Mouse (Mus musculus) telencephalon, adult 2 months (tissue): ENCODE results near the gene Abca12.
A peak's percentile ranks its signal among the peaks of the same experiment; 100 is the strongest.

ENCODE experiments used
- DNase-seq: peaks from one replicate; pipeline ENCODE4 v3.0.0-alpha.2; 2011; ENCODE audit warnings: low read depth, low spot score

The Abca12 gene

DNA sequence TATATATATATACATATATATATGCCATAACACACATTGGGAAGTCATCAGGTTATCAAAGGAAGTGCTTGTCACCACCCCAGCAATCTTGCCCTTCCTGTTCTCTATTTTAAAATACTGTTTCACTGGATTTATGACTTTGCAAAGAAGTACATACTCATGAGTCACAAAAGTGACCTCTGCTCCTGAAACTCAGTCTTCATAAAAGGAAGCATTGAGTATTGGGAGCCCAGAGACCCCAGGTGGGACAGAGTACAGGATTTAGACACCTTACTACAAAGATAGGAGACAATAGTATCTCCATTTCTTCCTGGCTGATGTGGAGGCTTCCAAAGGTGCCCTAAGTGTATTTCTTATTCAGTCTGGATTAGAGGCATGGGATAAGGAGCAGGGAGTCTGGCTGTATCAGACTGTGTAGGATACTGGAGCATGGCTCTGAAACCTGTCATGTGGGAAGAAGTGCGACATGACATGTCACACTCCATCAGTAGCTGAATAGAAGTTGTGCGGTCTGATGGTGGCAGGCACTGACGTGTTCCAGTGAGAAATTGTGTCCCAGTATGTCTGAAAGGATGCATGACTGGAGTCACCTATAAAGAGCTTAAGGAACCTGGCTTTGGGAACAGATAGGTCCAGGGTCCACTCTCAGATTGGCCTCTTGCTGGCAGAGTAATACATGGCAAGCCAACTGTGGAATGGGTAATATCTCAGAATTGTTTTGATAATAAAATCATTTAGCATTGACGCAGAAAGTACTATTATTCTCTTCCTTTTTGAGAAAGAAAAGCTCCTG lies 76.0 kb downstream of the Abca12 start:
- DNase-seq: no peak

DNA sequence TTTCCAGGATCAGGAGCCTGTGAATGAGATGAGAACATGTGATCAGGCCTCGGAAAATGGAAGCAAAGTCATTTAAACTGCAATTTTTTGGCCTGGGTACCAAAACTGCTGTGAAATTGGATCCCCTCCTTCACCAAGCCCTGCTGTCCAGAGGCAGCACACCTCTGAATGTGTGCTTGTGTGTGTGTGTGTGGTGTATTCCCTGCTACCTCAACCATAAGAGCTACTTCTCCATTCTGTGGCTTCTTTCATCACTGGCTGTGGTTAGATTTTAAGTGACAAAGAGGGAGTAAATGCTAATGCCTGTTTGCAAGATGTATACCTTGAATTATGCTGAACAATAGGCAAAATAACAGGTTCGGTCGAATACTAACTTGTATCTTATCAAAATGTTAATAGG lies 84.4 kb downstream of the Abca12 start:
- DNase-seq: no peak

DNA sequence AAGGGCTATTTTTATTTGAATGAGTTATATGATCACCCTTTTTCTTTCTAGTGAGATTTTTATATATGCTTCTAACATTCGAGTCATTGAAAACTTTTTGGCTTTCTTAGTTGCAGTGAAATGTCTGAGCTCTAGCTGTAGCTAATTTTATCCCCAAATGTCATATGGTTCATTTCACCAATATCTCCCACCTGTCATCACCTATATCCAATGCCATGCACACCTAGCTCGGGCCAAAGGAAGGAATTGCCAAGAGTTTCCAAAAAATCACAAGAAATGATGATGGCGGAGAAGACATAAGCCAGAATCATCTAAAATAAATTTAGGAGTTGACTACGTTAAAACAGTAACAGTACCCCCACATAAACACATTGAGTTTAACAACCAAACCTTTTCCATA lies 102.5 kb downstream of the Abca12 start:
- no peak for DNase-seq

DNA sequence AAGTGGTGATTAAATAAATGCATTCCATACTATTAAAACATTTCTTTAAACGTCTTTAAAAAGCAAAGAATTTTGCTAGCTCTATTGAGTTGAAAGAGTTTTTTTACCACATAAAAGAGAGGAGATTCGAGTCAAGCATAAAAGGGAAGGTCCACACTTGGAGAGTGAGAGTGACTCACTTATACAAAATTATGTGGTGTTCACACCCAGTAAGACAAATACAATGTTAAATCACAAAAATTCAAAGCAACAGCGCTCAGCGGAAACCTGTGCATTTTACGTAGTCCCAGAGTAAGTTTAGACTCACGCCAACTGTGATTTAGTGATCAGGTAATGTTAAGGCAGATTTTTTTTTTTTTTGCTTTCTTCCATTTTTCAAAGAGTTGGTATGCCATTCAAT lies 104.1 kb downstream of the Abca12 start:
- no peak for DNase-seq

DNA sequence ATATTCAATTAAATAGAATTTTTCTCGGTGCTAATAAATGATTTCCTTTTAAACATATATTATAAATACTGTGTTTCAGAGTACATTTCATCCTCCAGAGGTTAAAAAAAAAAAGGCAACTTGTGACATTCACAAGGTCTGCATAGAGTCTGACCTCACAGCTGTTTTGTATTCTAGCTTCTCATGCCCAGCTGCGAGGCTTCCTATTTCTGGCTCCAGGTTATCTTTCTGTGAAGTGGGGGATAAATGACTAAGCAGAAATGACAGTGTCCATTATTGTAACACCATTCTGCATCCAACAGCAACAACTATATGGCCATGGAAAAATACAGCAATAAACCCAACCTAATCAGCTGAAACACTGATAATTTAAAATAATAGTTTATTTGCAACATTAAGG lies 107.3 kb downstream of the Abca12 start:
- no peak for DNase-seq

DNA sequence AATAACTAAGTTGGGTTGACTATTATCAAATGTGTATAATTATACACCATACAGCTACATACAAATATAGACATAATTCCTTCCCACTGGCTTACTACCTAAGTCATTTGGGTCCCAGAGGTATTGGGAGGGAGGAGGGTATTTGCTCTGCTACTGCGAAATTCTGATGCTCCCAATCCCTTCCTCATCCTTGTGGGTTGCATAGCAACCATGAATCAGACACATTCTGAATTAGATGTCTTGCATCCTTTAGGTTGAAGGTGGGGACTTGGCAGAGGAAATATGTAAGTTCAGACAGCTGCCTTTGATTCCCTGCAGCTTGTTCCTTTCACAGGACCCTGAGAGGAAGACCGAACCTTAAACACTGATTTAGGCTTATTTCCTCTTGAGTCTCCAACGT lies 108.5 kb downstream of the Abca12 start:
- DNase-seq: peak; percentile 12

DNA sequence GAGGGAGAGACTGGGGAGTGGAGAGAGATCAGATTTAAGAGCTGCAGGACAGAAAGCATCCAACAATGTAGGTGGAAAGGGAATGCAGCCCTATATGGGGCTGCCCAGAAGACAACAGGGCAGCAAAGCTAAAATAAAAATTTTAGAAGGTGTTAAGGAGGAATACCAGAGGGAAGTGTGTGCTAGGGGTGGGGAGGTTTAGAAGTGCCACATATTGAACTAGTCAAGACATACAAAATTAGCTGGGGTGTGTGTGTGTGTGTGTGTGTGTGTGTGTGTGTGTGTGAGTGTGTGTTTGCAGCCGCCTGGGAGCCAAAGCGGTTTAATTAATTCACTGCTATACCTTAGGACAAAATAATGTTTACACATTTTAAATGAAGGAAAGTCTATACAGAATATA lies 110.1 kb downstream of the Abca12 start:
- no peak for DNase-seq

DNA sequence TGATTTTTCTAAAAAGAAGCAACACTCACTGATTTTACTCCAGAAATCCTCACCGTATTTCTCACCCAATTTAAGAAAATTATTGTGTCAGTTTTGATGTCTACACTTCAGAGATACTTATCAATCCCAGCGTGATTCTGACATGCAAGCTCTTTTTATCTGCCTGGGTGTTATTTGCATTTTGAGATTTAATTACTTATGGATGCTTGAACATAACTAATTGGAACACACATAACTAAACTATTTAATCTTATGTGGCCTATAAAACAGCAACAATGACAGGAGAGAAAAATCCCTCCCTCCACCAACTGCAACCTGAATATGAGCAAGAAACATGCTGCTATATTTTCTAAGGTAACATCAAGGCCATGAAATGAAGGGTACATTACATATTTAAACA lies 117.7 kb downstream of the Abca12 start:
- no peak for DNase-seq

DNA sequence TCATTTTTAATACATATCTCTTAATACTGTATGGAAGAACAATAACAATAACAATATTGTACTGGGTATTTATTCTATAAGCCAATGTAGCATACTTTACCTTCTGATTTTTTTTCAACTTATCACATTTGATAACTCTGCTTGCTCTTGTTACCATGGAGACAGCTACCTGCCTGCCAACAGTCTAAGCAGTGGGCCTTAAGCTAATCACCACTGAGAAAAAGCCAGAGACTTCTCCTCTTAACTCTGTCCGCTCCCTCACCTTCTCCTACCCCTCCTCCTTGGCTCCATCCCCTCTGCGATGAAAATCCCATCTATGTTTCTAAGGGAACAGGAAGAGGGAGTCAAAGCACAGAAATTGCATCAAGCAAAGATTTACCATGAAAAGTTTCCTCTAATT lies 118.1 kb downstream of the Abca12 start:
- no peak for DNase-seq

DNA sequence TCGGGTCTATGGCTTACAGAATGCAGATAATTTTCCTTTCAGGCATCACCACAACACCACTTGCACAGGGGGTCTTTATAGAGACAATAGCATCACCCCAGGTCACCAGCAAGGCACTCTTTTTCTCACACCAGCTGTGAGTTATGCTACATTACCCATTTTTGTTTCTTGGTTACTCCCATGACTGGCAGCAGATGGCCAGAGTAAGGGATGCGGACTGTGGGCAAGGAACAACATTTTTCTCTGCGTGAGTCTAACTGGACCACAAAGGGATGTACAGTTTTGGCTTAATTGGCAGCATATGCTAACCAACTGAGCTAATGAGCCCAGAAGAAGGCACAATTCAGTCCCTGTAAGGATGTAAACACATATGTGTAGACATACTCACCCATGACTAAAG lies 122.8 kb downstream of the Abca12 start:
- no peak for DNase-seq

DNA sequence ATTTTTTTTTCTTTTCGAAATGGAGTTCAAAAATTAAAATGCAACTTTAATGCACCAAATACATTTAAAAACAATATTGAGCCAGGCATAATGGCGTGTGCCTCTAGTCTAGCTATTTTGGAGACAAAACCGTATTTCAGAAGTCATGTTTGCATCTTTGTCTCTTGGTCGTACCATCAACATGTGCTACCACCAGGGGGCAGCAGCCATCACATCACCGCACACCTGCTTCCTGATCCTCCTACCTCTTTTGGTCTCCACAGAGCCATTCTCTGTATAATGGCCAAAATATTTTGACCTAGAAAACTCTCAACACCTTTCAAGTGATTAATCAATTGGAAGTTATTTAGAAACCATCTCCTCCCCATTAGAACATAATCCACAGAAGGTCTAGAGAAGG lies 125.2 kb downstream of the Abca12 start:
- peak; percentile 19 for DNase-seq

DNA sequence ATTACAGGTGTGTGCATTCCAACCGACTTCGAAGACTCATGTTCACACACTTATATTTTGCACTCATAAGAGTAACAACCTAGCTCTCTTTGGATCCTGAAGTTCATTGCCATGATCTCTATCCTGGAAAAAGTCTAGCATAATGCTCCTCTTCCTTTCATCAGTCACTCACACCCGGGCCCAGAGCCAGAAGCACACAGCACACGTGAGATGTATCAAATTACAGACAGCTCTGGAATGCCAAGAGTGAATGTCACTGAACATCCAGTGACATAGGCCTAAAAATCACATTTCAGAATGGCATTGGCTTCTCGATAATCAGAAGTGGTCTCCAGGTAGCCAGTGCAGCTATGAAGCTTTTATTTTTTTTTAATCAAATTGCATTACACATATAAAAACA lies 137.8 kb downstream of the Abca12 start:
- DNase-seq: no peak

DNA sequence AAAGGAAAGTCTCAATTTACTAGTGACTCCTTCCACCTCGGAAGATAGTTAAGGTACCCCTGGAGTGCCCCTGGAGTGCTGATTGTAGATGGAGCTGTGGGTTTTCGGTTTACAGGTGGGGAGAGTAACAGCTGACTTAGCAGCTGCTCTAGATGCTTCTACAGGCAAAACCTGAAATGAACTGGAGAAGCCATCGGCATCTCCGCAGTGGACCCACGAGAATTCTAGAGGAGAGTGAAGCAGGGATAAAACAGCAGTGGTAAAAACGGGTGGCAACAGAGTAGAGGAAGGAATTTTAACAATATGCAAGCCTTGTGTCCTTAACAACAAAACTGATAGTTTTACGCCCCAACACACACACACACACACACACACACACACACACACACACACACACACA lies 142.2 kb downstream of the Abca12 start:
- no peak for DNase-seq

DNA sequence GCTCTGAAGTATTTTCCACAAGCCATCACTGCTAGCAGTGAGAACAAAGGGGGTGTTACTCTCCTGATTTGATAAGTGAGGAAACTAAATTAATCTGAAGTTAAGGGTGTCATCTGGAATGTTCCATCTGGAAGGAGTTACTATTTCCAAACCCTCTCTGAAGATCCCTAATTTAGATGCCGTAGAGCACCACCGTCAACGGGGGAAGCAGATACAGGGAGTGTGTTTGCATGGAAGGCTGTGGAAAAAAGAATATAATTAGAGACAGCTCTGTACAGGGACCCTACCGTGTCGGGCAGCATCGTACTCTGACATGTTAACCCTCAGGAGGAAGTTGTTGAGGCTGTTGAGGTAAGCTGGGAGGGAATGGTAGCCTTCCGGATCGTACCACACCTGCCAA lies 142.6 kb downstream of the Abca12 start:
- DNase-seq: peak; percentile 45

DNA sequence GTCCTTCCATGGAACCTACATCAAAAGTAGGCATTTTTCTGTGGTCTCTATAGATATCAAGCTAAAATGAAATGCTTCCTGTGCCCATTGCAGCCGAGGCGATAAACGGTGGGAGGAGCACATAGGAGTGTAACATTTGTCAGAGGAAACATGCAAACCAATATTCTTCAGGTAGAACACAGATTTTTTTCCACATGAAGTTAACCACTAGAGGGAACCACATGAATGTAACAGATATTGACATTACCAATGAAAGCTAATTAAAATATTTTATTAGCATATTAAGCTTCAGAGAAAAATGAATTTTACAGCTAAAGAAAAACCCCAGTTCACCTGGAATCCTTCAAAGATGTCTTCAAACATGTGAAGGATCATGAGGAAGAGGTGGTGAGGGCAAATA lies 144.6 kb downstream of the Abca12 start:
- no peak for DNase-seq

DNA sequence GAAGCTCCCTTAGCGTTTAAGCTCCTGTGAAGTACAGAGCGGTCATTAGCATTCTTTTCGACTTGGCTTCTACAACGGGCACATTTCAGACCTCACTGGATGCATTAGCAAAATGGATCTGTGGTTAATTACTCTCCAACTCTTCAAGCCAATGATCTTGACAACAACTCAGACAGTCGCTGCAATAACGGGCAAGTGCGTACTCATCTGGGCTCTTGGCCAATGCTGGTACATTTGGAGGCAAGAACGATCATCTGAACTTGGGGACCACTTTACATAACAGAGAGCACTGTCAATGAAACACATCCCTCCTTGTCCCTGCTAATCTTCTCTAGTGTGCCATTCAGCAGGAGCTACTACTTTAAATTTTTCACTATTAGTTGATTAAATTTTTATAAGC lies 148.1 kb downstream of the Abca12 start:
- DNase-seq: no peak

DNA sequence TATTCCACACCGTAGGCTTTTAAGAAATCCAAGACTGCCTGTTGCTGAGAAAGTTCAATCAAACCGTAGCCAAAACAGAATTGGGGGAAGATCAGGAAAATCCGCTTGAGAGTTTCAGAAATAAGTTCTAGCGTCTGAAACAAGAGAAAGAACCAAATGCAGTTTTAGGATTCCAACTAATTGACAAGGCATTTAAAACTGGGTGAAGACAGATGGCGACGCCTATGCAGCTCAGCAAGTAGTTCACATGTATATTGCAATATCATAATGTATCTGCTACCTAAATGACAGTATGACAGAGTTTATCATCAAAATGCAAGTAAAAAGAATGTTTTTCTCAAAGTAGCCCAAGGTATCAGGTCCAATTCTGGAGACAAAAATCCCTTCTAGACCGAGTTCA lies 151.2 kb downstream of the Abca12 start:
- no peak for DNase-seq

DNA sequence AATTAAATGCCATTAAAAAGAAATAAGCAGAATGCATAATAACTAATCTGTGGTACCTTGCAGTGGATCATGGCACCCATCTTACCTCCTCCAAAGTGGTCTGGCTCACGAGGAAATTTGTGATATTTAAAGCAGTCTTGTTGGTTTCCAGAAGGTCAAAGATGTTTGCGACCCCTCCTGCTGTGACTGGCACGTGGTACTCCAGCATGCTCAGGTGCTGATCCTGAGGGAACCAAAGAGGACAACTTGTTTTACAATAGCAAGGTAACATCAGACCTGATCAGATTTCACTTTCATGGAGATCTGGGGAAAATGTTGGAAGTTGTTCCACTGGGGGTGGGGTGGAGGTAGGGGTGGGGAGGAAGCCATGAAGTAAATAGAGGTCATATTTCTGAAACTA lies 170.1 kb downstream of the Abca12 start:
- DNase-seq: no peak

DNA sequence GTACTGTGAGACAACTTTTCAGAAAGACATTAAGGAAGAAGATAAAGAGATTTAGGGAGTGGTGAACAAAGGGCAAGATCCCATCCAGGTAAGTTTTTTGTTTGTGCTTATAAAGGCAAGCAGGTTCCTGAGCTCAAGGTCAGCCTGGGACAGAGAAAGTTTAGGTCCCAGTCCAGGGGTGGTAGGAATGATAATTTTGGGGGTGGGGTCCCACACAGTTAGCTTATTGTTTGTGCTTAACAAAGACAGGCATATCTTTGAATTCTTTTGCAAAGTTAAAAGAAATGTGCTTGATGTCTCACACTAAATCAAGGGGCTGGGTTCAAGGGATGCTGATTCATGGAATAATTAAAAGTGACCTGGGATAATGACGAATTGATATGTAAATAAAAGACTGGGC lies 173.3 kb downstream of the Abca12 start:
- no peak for DNase-seq

DNA sequence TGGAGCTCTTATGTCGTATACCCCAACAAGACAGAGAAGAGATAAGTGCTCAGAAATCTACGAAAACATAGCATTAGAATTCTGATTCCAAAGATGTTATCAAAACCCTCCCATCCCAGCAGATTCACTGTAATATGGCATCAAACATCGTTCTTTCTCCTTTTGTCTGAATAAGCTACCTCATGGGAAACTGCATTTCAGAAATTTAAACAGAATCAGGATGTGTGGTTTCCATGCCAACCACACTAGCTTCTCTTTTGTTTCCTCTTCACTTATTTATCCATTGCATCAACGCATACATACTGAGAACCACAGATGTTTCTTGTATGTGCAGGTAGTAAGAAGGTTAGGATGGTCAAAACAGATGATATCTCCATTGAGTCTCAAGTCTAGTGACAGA lies 175.1 kb downstream of the Abca12 start:
- DNase-seq: no peak

DNA sequence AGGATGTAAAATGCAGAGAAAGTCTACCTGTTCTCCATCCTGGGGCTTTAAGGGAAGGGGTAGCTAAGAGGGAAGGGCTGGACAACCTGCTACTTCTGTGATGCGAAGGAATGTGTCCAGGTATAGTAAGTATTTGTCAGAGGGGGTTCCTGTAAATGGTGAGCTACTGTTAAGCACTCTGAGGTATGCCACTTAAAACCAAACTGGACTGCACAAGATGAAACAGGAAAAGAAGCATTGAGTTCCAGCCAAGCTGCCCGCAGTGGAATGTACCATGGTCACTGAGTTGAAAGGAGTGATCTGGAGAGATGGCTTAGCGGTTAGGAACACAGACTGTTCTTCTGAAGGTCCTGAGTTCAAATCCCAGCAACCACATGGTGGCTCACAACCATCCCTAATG lies 179.4 kb downstream of the Abca12 start:
- no peak for DNase-seq

DNA sequence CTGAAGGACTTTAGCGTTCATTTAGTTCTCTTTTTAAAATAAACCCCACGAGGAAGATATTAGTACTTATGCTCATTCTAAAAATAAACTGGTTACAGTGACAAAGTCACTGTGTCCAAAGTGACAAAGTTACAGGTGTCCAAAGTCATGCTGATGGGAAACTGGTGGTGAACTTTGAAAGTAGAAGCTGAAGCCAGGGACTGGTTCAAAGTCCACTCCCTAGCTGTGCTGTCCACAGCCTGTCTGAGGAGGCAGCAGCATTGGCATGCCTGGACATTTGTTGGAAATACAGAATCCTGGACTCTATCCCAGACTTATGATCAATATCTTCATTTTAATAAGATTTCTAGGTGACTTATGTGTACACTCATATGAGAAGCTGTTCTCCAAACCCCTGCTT lies 183.5 kb downstream of the Abca12 start:
- DNase-seq: no peak

DNA sequence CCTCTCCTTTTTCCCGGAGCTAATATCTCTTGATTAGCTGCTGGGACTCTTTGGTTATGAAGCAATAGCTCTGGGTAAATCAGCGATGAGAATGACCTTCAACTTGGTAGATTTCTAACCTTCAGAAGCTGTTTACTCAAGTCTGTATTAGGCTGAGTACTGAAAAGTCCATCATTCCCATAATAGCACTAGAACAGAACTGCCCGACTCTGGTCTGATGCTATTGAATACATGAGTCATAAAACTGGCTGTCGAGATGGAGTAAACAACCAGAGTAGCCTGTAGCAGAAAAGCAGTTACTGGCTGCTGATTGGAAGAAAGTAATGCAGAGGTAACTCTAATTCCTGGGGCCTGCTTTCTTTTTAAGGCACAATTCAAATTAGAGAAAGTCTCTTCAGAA lies 211.1 kb downstream of the Abca12 start:
- DNase-seq: no peak

DNA sequence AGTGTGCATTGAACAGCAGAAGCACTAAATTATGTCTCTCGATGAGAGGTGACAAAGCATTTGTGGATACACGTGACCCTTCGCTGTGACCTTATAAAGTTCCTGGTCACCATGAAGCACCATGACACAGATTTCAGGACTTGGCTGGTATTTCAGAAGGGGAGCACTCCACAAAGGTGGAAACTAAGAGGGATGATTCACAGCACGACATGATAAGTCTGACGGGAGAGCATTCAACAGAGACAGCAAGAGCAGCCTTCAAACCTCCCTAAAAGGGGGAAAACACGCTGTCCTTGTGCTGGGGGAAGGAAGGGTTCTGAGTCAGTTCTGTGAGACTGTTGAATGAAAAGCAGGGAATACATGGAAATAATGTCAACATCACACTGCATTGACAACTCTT lies 218.5 kb downstream of the Abca12 start:
- no peak for DNase-seq
